Mouse (Mus musculus) heart, adult 2 months (tissue): ENCODE measurements around the gene Rnf225.

Experiments
- CTCF ChIP-seq: fragments of 200-600 bp; IDR thresholded peaks from 2 replicates; pipeline ENCODE4 v1.8.1; 2022; ENCODE audit warnings: antibody characterized with exemption, mild to moderate bottlenecking, moderate library complexity
- EP300 ChIP-seq: fragments of 200-500 bp; IDR thresholded peaks from 2 replicates; pipeline ENCODE4 v1.6.1; 2011; ENCODE audit warnings: low read depth, low read length, control low read depth; ENCODE audit not compliant: insufficient read depth
- POLR2A ChIP-seq: fragments of 200-500 bp; IDR thresholded peaks from 2 replicates; pipeline ENCODE4 v1.6.1; 2011; ENCODE audit warnings: mild to moderate bottlenecking, low read depth, low read length, control low read depth; ENCODE audit not compliant: insufficient read depth

- TF ChIP-seq POLR2A (no peak), CTCF (no peak), EP300 (no peak)
Measured at GRCm38 (mm10) chr7:12970906-12971305, 43.7 kb downstream of the Rnf225 start.
